Mouse (Mus musculus): ENCODE results near the gene Celf2.

- no peak for TF ChIP-seq CTCF (IDR thresholded peaks at IDR 0.05; ENCODE audit: borderline replicate concordance, insufficient read depth, low read depth, low read length)
- no peak for TF ChIP-seq POLR2A (IDR thresholded peaks at IDR 0.05; ENCODE audit: borderline replicate concordance, insufficient read depth, low read length)
These were observed 802.1 kb downstream of the Celf2 start for GRCm38 (mm10) chr2:6707276-6707675.

All from cerebellum, adult 2 months (tissue).